Mouse (Mus musculus): ENCODE measurements around the gene Kbtbd12.

Kbtbd12 gene

DNA sequence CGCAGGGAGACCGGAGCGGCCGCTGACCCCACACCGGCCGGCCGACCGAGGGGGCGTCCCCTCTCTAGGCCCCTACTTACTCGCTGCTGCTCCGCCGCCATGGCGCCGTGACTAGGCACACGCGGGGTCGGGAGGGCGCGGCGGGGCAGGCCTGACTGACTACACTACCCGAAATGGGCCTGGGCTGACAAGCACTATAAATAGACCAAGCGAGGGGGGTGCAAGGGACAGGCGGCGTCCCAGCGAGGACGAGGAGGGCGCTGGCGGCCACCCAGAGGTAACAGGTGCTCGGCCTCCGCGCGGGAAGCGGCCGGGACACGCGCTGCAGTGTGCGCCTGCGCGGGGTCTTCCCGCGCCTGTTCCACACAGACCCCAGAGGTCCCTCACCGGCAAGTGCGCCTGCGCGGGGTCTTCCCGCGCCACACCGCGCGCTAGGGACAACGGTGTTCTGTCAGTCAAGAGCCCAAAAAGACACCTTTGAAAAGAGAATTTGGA lies 10.4 kb downstream of the Kbtbd12 start:
- no peak for DNase-seq (ENCODE audit: low read depth in 1 of 2, low spot score in 2 of 2)

DNA sequence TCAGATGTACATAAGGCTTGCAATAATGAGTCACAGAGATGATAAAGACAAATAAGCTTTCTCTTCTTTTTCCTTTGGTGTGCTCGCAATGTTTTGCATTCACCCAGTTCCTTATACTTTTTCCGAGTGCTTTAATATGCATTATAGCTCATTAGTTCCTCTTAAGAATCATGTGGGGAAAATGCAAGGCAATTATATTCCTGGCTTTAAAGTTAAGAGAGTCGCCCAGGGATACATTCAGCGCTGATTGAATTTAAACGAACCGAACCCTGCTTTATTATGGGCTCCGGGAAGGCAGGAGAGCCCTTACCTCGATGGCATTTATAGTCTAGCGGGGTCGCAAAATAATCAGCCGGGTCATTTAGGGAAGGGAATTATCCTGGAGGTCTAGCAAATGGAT lies 10.8 kb downstream of the Kbtbd12 start:
- no peak for DNase-seq (ENCODE audit: low read depth in 1 of 2, low spot score in 2 of 2)

- no peak for DNase-seq (ENCODE audit: low read depth in 1 of 2, low spot score in 2 of 2)
Measured at GRCm38 (mm10) chr6:88626462-88626861, 11.3 kb downstream of the Kbtbd12 start.

- DNase-seq (ENCODE audit: low read depth in 1 of 2, low spot score in 2 of 2): no peak
Measured at GRCm38 (mm10) chr6:88621816-88622481, 15.8 kb downstream of the Kbtbd12 start.

- no peak for DNase-seq (ENCODE audit: low read depth in 1 of 2, low spot score in 2 of 2)
Measured at GRCm38 (mm10) chr6:88619542-88619941, 18.2 kb downstream of the Kbtbd12 start.

- no peak for DNase-seq (ENCODE audit: low read depth in 1 of 2, low spot score in 2 of 2)
Measured at GRCm38 (mm10) chr6:88615352-88615751, 22.4 kb downstream of the Kbtbd12 start.

DNA sequence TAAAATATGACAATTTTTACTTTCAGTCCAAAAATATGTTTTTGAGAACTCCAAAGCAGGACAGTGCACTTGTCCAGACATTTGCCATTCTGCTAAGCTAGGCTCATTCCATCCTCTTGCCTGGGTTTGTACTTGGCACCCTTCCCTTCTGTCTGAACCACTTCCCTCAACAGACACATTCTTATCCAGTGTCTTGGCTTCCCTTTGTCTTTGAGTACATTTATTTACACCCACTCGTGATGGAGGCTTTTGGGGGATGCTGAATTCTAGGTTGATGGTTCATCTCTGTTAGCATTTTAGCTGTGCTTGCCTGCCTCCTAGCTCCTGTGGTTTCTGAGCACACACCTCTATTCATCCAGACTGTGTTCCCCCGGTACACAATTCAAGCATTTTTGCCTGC lies 31.3 kb downstream of the Kbtbd12 start:
- DNase-seq (ENCODE audit: low read depth in 1 of 2, low spot score in 2 of 2): no peak

DNA sequence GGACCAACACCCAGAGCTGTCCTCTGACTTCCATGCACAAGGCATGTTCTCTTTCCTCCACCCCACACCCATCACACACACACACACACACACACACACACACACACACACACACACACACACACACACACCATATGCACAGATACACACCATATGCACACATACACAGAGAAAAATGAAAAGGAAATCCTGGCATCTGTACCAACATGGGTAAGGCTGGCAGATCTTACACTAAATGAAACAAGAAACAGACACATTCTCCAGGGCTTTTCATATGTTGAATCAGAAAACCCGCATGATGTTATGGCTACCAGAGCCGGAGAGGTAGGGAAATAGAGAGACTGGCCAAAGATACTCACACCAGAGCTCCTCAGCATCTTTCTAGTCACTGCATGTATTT lies 32.0 kb downstream of the Kbtbd12 start:
- DNase-seq (ENCODE audit: low read depth in 1 of 2, low spot score in 2 of 2): no peak

DNA sequence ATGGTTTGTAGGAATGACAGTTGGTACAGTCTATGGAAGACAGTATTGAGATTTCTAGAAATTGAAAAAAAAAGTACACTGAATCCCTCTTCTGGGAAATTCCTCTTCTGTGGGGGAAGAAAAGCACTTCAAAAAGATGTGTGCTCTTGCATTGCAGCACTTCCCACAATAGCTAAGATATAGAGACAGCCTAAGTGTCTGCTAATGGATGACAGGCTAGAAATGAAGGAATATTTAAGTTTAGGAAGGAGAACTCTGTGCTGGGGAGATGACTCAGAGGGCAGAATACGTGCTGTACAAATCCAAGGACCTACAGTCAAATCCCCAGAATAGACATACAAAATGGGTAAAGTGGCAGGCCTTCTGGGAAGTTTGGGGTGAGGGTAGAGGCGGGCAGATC lies 32.5 kb downstream of the Kbtbd12 start:
- no peak for DNase-seq (ENCODE audit: low read depth in 1 of 2, low spot score in 2 of 2)

GRCm38 (mm10) chr6:88596108-88596507 lies 41.6 kb downstream of the Kbtbd12 start:
- no peak for DNase-seq (ENCODE audit: low read depth in 1 of 2, low spot score in 2 of 2)

DNA sequence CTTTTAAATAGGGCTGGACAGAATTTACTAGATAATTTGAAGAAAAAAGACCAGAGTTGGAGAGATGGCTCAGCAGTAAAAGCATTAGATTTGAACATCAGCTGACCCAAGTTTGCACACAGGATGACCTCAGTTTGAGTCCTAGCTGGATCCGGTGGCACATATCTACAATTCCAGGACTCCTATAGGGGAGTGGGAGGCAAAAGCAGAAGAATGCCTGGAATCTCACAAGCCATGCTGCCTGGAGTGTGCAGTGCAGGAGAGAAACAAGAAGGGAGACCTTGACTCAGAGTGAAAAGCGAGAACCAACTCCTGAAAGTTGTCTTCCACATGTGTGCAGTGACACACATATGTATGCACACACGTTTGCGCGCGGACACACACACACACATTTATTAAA lies 45.4 kb downstream of the Kbtbd12 start:
- DNase-seq (ENCODE audit: low read depth in 1 of 2, low spot score in 2 of 2): no peak

- DNase-seq (ENCODE audit: low read depth in 1 of 2, low spot score in 2 of 2): no peak
Measured at GRCm38 (mm10) chr6:88590231-88590630, 47.5 kb downstream of the Kbtbd12 start.

GRCm38 (mm10) chr6:88589517-88589916 lies 48.2 kb downstream of the Kbtbd12 start:
- DNase-seq (ENCODE audit: low read depth in 1 of 2, low spot score in 2 of 2): no peak

GRCm38 (mm10) chr6:88588581-88589256 lies 49.0 kb downstream of the Kbtbd12 start:
- DNase-seq (ENCODE audit: low read depth in 1 of 2, low spot score in 2 of 2): no peak

GRCm38 (mm10) chr6:88587091-88587490 lies 50.7 kb downstream of the Kbtbd12 start:
- DNase-seq (ENCODE audit: low read depth in 1 of 2, low spot score in 2 of 2): no peak

DNA sequence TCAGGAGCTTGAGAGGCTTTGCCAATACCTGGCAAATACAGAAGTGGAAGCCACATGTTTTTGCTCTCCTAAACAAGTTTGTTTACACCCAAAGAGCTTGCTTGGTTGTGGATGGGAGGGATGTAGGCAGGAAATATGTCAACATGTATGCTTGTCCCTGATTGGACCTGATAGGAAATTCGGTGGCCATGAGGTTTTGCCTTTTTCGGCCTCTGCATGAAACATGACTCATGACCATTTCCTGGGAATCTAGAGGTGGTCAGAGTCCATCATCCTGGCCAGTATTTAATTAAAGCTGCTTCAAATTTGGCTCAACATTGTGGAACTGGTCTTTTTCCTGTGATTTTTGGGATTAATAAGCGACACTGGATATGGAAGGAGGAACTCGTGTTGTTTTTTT lies 53.8 kb downstream of the Kbtbd12 start:
- DNase-seq (ENCODE audit: low read depth in 1 of 2, low spot score in 2 of 2): no peak

GRCm38 (mm10) chr6:88576495-88576894 lies 61.3 kb downstream of the Kbtbd12 start:
- DNase-seq (ENCODE audit: low read depth in 1 of 2, low spot score in 2 of 2): no peak

- no peak for DNase-seq (ENCODE audit: low read depth in 1 of 2, low spot score in 2 of 2)
Measured at GRCm38 (mm10) chr6:88566676-88567075, 71.1 kb downstream of the Kbtbd12 start.

GRCm38 (mm10) chr6:88565033-88565432 lies 72.7 kb downstream of the Kbtbd12 start:
- no peak for DNase-seq (ENCODE audit: low read depth in 1 of 2, low spot score in 2 of 2)

DNA sequence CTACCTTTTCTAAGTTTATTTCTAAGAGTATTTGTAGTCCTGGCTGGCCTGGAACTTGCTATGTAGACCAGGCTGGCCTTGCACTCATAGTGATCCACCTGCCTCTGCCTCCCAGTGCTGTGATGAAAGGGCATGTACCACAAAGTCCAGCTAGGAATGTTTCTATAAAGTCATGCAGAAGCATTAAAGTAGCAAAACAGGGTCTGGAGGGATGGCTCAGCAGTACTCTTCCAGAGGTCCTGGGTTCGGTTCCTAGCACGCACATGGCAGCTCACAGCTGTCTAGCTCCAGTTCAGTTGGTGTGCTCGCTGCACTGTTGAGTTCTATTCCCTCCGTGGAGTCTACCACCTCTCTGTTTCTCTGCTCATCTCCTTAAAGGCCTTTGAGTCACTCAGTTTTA lies 77.6 kb downstream of the Kbtbd12 start:
- DNase-seq (ENCODE audit: low read depth in 1 of 2, low spot score in 2 of 2): no peak

DNA sequence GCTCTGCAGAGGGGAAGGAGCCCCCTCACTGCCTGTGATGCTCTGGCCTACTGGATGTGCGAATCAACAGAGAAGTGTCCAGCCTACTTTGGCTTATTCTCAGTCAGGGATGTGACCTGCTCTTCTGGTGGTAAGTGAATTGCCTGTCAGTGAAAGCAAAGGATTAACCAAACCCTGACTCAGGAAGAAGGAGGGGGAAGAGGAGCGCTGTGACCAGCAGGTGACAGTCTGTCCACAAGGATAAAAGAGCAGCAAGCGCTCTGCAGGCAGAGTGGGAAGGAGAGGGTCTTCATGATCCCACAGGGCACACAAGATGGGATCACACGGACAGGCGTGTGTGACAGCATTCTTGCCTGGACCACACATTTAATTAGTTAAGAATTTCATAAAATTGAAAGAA lies 78.1 kb downstream of the Kbtbd12 start:
- DNase-seq (ENCODE audit: low read depth in 1 of 2, low spot score in 2 of 2): no peak

GRCm38 (mm10) chr6:88558076-88558475 lies 79.7 kb downstream of the Kbtbd12 start:
- no peak for DNase-seq (ENCODE audit: low read depth in 1 of 2, low spot score in 2 of 2)

- no peak for DNase-seq (ENCODE audit: low read depth in 1 of 2, low spot score in 2 of 2)
Measured at GRCm38 (mm10) chr6:88557548-88557947, 80.2 kb downstream of the Kbtbd12 start.
